Mouse (Mus musculus): ENCODE measurements around the gene Bace2. TPM values are rescaled to one million over a fixed set of nuclear protein-coding genes. Genes with fewer than 3 reads are reported as not detected.

The Bace2 gene
- polyA plus RNA-seq, 1 experiment from 2014 or later = 4.7 TPM

- ATAC-seq (ENCODE audit: low FRiP score, low read depth) = no peak
- H3K27ac ChIP-seq = no peak overlapping the region
- H3K9ac ChIP-seq = no peak overlapping the region
- H3K9me3 ChIP-seq = no peaks in the 10 kb centered on the region
- no peak overlapping the region for H3K4me2 ChIP-seq (replicated peaks)
- no peak overlapping the region for H3K4me3 ChIP-seq
- no peaks in the 10 kb centered on the region for H3K4me1 ChIP-seq
- no peaks in the 10 kb centered on the region for H3K27me3 ChIP-seq (replicated peaks)
- H3K36me3 ChIP-seq = no peaks in the 10 kb centered on the region
Measured at GRCm38 (mm10) chr16:97447386-97447785, 90.8 kb downstream of the Bace2 start.

GRCm38 (mm10) chr16:97459831-97460230, 103.3 kb downstream of the Bace2 start:
- WGBS = 84% methylated on average over 1 of the region's 1 CpGs
- no peak for ATAC-seq (ENCODE audit: low FRiP score, low read depth)
- H3K4me3 ChIP-seq = no peak overlapping the region
- H3K4me2 ChIP-seq (replicated peaks) = no peak overlapping the region
- no peaks in the 10 kb centered on the region for H3K36me3 ChIP-seq
- no peak overlapping the region for H3K9ac ChIP-seq
- no peaks in the 10 kb centered on the region for H3K9me3 ChIP-seq
- no peak overlapping the region for H3K27ac ChIP-seq
- H3K27me3 ChIP-seq (replicated peaks) = no peaks in the 10 kb centered on the region
- H3K4me1 ChIP-seq = no peaks in the 10 kb centered on the region

- Histone ChIP-seq H3K9me3 (no peaks in the 10 kb centered on the region), H3K4me2 (replicated peaks) (no peak overlapping the region), H3K9ac (no peak overlapping the region), H3K36me3 (no peaks in the 10 kb centered on the region), H3K27me3 (replicated peaks) (no peaks in the 10 kb centered on the region), H3K4me3 (no peak overlapping the region), H3K27ac (no peak overlapping the region), H3K4me1 (no peaks in the 10 kb centered on the region)
- 78% methylated on average over 2 of the region's 2 CpGs for WGBS
- ATAC-seq (ENCODE audit: low FRiP score, low read depth) = no peak
Measured at GRCm38 (mm10) chr16:97461271-97461670, 104.7 kb downstream of the Bace2 start.

GRCm38 (mm10) chr16:97462481-97463181, 106.1 kb downstream of the Bace2 start, which contains the start of gene Mx1:
Gene Mx1 (minus strand): TSS chr16:97462907.
- Histone ChIP-seq H3K4me2 (replicated peaks) (no peak within 1 kb of the TSS), H3K27ac (no peak within 1 kb of the TSS), H3K4me3 (no peak within 1 kb of the TSS), H3K9ac (no peak within 1 kb of the TSS), H3K36me3 (no peaks in the 10 kb centered on the region), H3K4me1 (no peaks in the 10 kb centered on the region), H3K27me3 (replicated peaks) (no peaks in the 10 kb centered on the region), H3K9me3 (no peaks in the 10 kb centered on the region)
- ATAC-seq (ENCODE audit: low FRiP score, low read depth) = no peak
- WGBS = 29% methylated on average over 4 of the region's 4 CpGs

GRCm38 (mm10) chr16:97466182-97466957, 109.8 kb downstream of the Bace2 start:
- Histone ChIP-seq H3K4me3 (no peak overlapping the region), H3K36me3 (no peaks in the 10 kb centered on the region), H3K4me1 (no peaks in the 10 kb centered on the region), H3K9ac (no peak overlapping the region), H3K27me3 (replicated peaks) (no peaks in the 10 kb centered on the region), H3K9me3 (no peaks in the 10 kb centered on the region), H3K27ac (no peak overlapping the region), H3K4me2 (replicated peaks) (no peak overlapping the region)
- 54% methylated on average over 4 of the region's 4 CpGs for WGBS
- ATAC-seq (ENCODE audit: low FRiP score, low read depth) = no peak

- WGBS = 89% methylated on average over 3 of the region's 3 CpGs
- H3K27ac ChIP-seq = no peak overlapping the region
- no peaks in the 10 kb centered on the region for H3K36me3 ChIP-seq
- no peak overlapping the region for H3K4me3 ChIP-seq
- ATAC-seq (ENCODE audit: low FRiP score, low read depth) = no peak
- no peak overlapping the region for H3K9ac ChIP-seq
- no peaks in the 10 kb centered on the region for H3K4me1 ChIP-seq
- H3K27me3 ChIP-seq (replicated peaks) = no peaks in the 10 kb centered on the region
- no peaks in the 10 kb centered on the region for H3K9me3 ChIP-seq
- no peak overlapping the region for H3K4me2 ChIP-seq (replicated peaks)
Measured at GRCm38 (mm10) chr16:97467472-97467871, 110.9 kb downstream of the Bace2 start.

GRCm38 (mm10) chr16:97467993-97468791, 111.7 kb downstream of the Bace2 start:
- no peak overlapping the region for H3K4me3 ChIP-seq
- no peaks in the 10 kb centered on the region for H3K27me3 ChIP-seq (replicated peaks)
- no peak overlapping the region for H3K27ac ChIP-seq
- no peak overlapping the region for H3K4me2 ChIP-seq (replicated peaks)
- no peak overlapping the region for H3K9ac ChIP-seq
- H3K36me3 ChIP-seq = no peaks in the 10 kb centered on the region
- ATAC-seq (ENCODE audit: low FRiP score, low read depth) = no peak
- H3K9me3 ChIP-seq = no peaks in the 10 kb centered on the region
- WGBS = 84% methylated on average over 4 of the region's 4 CpGs
- H3K4me1 ChIP-seq = no peaks in the 10 kb centered on the region

GRCm38 (mm10) chr16:97474671-97475070, 118.1 kb downstream of the Bace2 start:
- Histone ChIP-seq H3K9ac (no peak overlapping the region), H3K4me2 (replicated peaks) (no peak overlapping the region), H3K9me3 (no peaks in the 10 kb centered on the region), H3K36me3 (no peaks in the 10 kb centered on the region), H3K4me3 (no peak overlapping the region), H3K4me1 (no peaks in the 10 kb centered on the region), H3K27ac (no peak overlapping the region), H3K27me3 (replicated peaks) (no peaks in the 10 kb centered on the region)
- ATAC-seq (ENCODE audit: low FRiP score, low read depth) = no peak
- WGBS = 86% methylated on average over 2 of the region's 2 CpGs

GRCm38 (mm10) chr16:97475581-97475980, 119.0 kb downstream of the Bace2 start:
- Histone ChIP-seq H3K27ac (no peak overlapping the region), H3K9me3 (no peaks in the 10 kb centered on the region), H3K4me2 (replicated peaks) (no peak overlapping the region), H3K9ac (no peak overlapping the region), H3K4me3 (no peak overlapping the region), H3K27me3 (replicated peaks) (no peaks in the 10 kb centered on the region), H3K4me1 (no peaks in the 10 kb centered on the region), H3K36me3 (no peaks in the 10 kb centered on the region)
- ATAC-seq (ENCODE audit: low FRiP score, low read depth) = no peak
- 91% methylated on average over 3 of the region's 3 CpGs for WGBS

GRCm38 (mm10) chr16:97476524-97476923, 120.0 kb downstream of the Bace2 start:
- Histone ChIP-seq H3K27me3 (replicated peaks) (no peaks in the 10 kb centered on the region), H3K9ac (no peak overlapping the region), H3K4me3 (no peak overlapping the region), H3K4me2 (replicated peaks) (no peak overlapping the region), H3K9me3 (no peaks in the 10 kb centered on the region), H3K36me3 (no peaks in the 10 kb centered on the region), H3K4me1 (no peaks in the 10 kb centered on the region), H3K27ac (no peak overlapping the region)
- no peak for ATAC-seq (ENCODE audit: low FRiP score, low read depth)
- 83% methylated on average over 1 of the region's 1 CpGs for WGBS

- Histone ChIP-seq H3K27ac (no peak overlapping the region), H3K4me3 (no peak overlapping the region), H3K36me3 (no peaks in the 10 kb centered on the region), H3K27me3 (replicated peaks) (no peaks in the 10 kb centered on the region), H3K9ac (no peak overlapping the region), H3K4me2 (replicated peaks) (no peak overlapping the region), H3K9me3 (no peaks in the 10 kb centered on the region), H3K4me1 (no peaks in the 10 kb centered on the region)
- WGBS = 70% methylated on average over 2 of the region's 2 CpGs
- ATAC-seq (ENCODE audit: low FRiP score, low read depth) = no peak
Measured at GRCm38 (mm10) chr16:97478655-97479054, 122.1 kb downstream of the Bace2 start.

GRCm38 (mm10) chr16:97492369-97492768, 135.8 kb downstream of the Bace2 start:
- Histone ChIP-seq H3K4me1 (no peaks in the 10 kb centered on the region), H3K9ac (no peak overlapping the region), H3K36me3 (no peaks in the 10 kb centered on the region), H3K9me3 (no peaks in the 10 kb centered on the region), H3K4me2 (replicated peaks) (no peak overlapping the region), H3K27me3 (replicated peaks) (no peaks in the 10 kb centered on the region), H3K27ac (no peak overlapping the region), H3K4me3 (no peak overlapping the region)
- ATAC-seq (ENCODE audit: low FRiP score, low read depth) = no peak
- 89% methylated on average over 1 of the region's 1 CpGs for WGBS
